Mouse (Mus musculus) stomach, embryonic 15.5 days (tissue): Measurements from ENCODE around the gene Adamts9. TPM values are rescaled to one million over a fixed set of nuclear protein-coding genes. Genes with fewer than 3 reads are reported as not detected.

Source experiments
- ATAC-seq: fragments of 200-750 bp; cut with Nextera tagmentation; 2 replicates; pipeline ENCODE4 v1.8.0; 2017; ENCODE audit warnings: low read depth, moderate number of reproducible peaks, moderate TSS enrichment; ENCODE audit not compliant: insufficient read depth, low FRiP score
- H3K27ac ChIP-seq: fragments of 300-500 bp; sonication (generic); 2 replicates; pipeline ENCODE4 v1.5.1; 2015; ENCODE audit warnings: mild to moderate bottlenecking, inconsistent platforms
- H3K27me3 ChIP-seq: fragments of 300-500 bp; sonication (generic); replicated peaks from 2 replicates; pipeline ENCODE4 v1.6.1; 2015; ENCODE audit warnings: inconsistent platforms
- H3K36me3 ChIP-seq: fragments of 300-500 bp; sonication (generic); 2 replicates; pipeline ENCODE4 v1.6.1; 2015; ENCODE audit warnings: inconsistent platforms
- H3K4me1 ChIP-seq: fragments of 300-500 bp; sonication (generic); 2 replicates; pipeline ENCODE4 v1.6.1; 2015; ENCODE audit warnings: inconsistent platforms
- H3K4me2 ChIP-seq: fragments of 300-500 bp; sonication (generic); 2 replicates; pipeline ENCODE4 v1.6.1; 2015; ENCODE audit warnings: mild to moderate bottlenecking, inconsistent platforms
- H3K4me3 ChIP-seq: fragments of 300-500 bp; sonication (generic); replicated peaks from 2 replicates; pipeline ENCODE4 v1.5.1; 2015; ENCODE audit warnings: inconsistent platforms
- H3K9ac ChIP-seq: fragments of 300-500 bp; sonication (generic); 2 replicates; pipeline ENCODE4 v1.6.1; 2015; ENCODE audit warnings: inconsistent platforms
- H3K9me3 ChIP-seq: fragments of 300-500 bp; sonication (generic); 2 replicates; pipeline ENCODE4 v1.6.1; 2016; ENCODE audit warnings: inconsistent platforms
- WGBS: fragments of 180-500 bp; shearing (Covaris S2); methylation state at CpG from one replicate; pipeline ENCODE4 v1.1.7; 2015; 5-methylcytosine and 5-hydroxymethylcytosine counted together
- polyA plus RNA-seq: library from polyadenylated mRNA; unstranded; fragments of >200 nt; fragmentation: Nextera tagmentation; extraction: Ambion mirVana; gene quantifications from 2 replicates; pipeline ENCODE4 v1.2.1, GENCODE M21; 2015

Gene Adamts9
- polyA plus RNA-seq, 1 experiment from 2014 or later, result 30.6 TPM

- no peak overlapping the region for H3K9ac ChIP-seq
- peaks cover 2% of the 10 kb centered on the region; the same call in 1 of the 2 replicates for H3K4me1 ChIP-seq
- no peaks in the 10 kb centered on the region for H3K9me3 ChIP-seq
- H3K4me2 ChIP-seq, result no peak overlapping the region
- no peak overlapping the region for H3K4me3 ChIP-seq
- 89% methylated on average over 2 of the region's 2 CpGs for WGBS
- peaks cover 17% of the 10 kb centered on the region for H3K36me3 ChIP-seq
- H3K27me3 ChIP-seq, result no peaks in the 10 kb centered on the region
- no peak overlapping the region for H3K27ac ChIP-seq
- ATAC-seq, result no peak
Measured at GRCm38 (mm10) chr6:92875340-92875739, 68.0 kb downstream of the Adamts9 start.

GRCm38 (mm10) chr6:92874854-92875253 is 68.4 kb downstream of the Adamts9 start:
- Histone ChIP-seq H3K4me2 (no peak overlapping the region), H3K4me3 (no peak overlapping the region), H3K27me3 (no peaks in the 10 kb centered on the region), H3K36me3 (peaks cover 17% of the 10 kb centered on the region), H3K27ac (no peak overlapping the region), H3K4me1 (peaks cover 7% of the 10 kb centered on the region), H3K9ac (no peak overlapping the region), H3K9me3 (no peaks in the 10 kb centered on the region)
- WGBS, result 61% methylated on average over 5 of the region's 5 CpGs
- ATAC-seq, result no peak

GRCm38 (mm10) chr6:92872766-92873165 is 70.5 kb downstream of the Adamts9 start:
- H3K4me3 ChIP-seq, result no peak overlapping the region
- no peaks in the 10 kb centered on the region for H3K27me3 ChIP-seq
- ATAC-seq, result no peak
- peaks cover 10% of the 10 kb centered on the region for H3K36me3 ChIP-seq
- H3K9ac ChIP-seq, result no peak overlapping the region
- H3K9me3 ChIP-seq, result no peaks in the 10 kb centered on the region
- peaks cover 14% of the 10 kb centered on the region for H3K4me1 ChIP-seq
- H3K4me2 ChIP-seq, result no peak overlapping the region
- 80% methylated on average over 10 of the region's 10 CpGs for WGBS
- no peak overlapping the region for H3K27ac ChIP-seq

GRCm38 (mm10) chr6:92871813-92872212 is 71.5 kb downstream of the Adamts9 start:
- peaks cover 14% of the 10 kb centered on the region for H3K4me1 ChIP-seq
- H3K27me3 ChIP-seq, result no peaks in the 10 kb centered on the region
- no peaks in the 10 kb centered on the region for H3K9me3 ChIP-seq
- H3K36me3 ChIP-seq, result peaks cover 5% of the 10 kb centered on the region; the same call in 1 of the 2 replicates
- WGBS, result 56% methylated on average over 4 of the region's 4 CpGs
- no peak overlapping the region for H3K4me2 ChIP-seq
- no peak overlapping the region for H3K27ac ChIP-seq
- no peak overlapping the region for H3K4me3 ChIP-seq
- no peak for ATAC-seq
- no peak overlapping the region for H3K9ac ChIP-seq

- peak overlapping the region; percentile 93 for H3K27ac ChIP-seq
- no peak overlapping the region for H3K4me3 ChIP-seq
- peak; percentile 82 for ATAC-seq
- no peak overlapping the region for H3K9ac ChIP-seq
- H3K36me3 ChIP-seq, result peaks cover 4% of the 10 kb centered on the region; the same call in 1 of the 2 replicates
- H3K9me3 ChIP-seq, result no peaks in the 10 kb centered on the region
- H3K4me1 ChIP-seq, result peaks cover 14% of the 10 kb centered on the region
- H3K27me3 ChIP-seq, result no peaks in the 10 kb centered on the region
- WGBS, result 34% methylated on average over 16 of the region's 16 CpGs
- H3K4me2 ChIP-seq, result peak overlapping the region; percentile 12; the same call in 1 of the 2 replicates
Measured at GRCm38 (mm10) chr6:92869582-92870219, 73.6 kb downstream of the Adamts9 start.

- 27% methylated on average over 4 of the region's 4 CpGs for WGBS
- Histone ChIP-seq H3K27ac (peak within 1 kb of the TSS; percentile 93), H3K4me1 (peaks cover 14% of the 10 kb centered on the region), H3K9ac (no peak within 1 kb of the TSS), H3K9me3 (no peaks in the 10 kb centered on the region), H3K27me3 (no peaks in the 10 kb centered on the region), H3K4me3 (no peak within 1 kb of the TSS), H3K4me2 (peak within 1 kb of the TSS; percentile 12; the same call in 1 of the 2 replicates), H3K36me3 (peaks cover 4% of the 10 kb centered on the region; the same call in 1 of the 2 replicates)
- peak; percentile 59 for ATAC-seq
Measured at GRCm38 (mm10) chr6:92869089-92869581, 74.2 kb downstream of the Adamts9 start, which contains the start of gene Gm15737. TSS of gene Gm15737 (plus strand) at chr6:92869357.

- no peaks in the 10 kb centered on the region for H3K27me3 ChIP-seq
- no peak overlapping the region for H3K4me3 ChIP-seq
- no peaks in the 10 kb centered on the region for H3K4me1 ChIP-seq
- no peak overlapping the region for H3K9ac ChIP-seq
- no peaks in the 10 kb centered on the region for H3K9me3 ChIP-seq
- 0 out of 2 replicates have a peak overlapping the region, but pooled peaks have one; percentile 16 for H3K27ac ChIP-seq
- 73% methylated on average over 9 of the region's 9 CpGs for WGBS
- ATAC-seq, result no peak
- H3K4me2 ChIP-seq, result no peak overlapping the region
- 0 out of 2 replicates have a peak, but pooled peaks cover 2% of the 10 kb centered on the region for H3K36me3 ChIP-seq
Measured at GRCm38 (mm10) chr6:92862599-92862998, 80.7 kb downstream of the Adamts9 start.

GRCm38 (mm10) chr6:92860285-92860912 is 82.9 kb downstream of the Adamts9 start:
- H3K36me3 ChIP-seq, result 0 out of 2 replicates have a peak, but pooled peaks cover 3% of the 10 kb centered on the region
- peak overlapping the region; percentile 48 for H3K27ac ChIP-seq
- H3K27me3 ChIP-seq, result no peaks in the 10 kb centered on the region
- H3K4me1 ChIP-seq, result no peaks in the 10 kb centered on the region
- no peak overlapping the region for H3K4me3 ChIP-seq
- 66% methylated on average over 5 of the region's 5 CpGs for WGBS
- 0 out of 2 replicates have a peak overlapping the region, but pooled peaks have one; percentile 3 for H3K4me2 ChIP-seq
- no peaks in the 10 kb centered on the region for H3K9me3 ChIP-seq
- no peak overlapping the region for H3K9ac ChIP-seq
- ATAC-seq, result peak; percentile 33

GRCm38 (mm10) chr6:92858721-92859510 is 84.4 kb downstream of the Adamts9 start:
- 79% methylated on average over 12 of the region's 12 CpGs for WGBS
- no peak for ATAC-seq

GRCm38 (mm10) chr6:92857761-92858160 is 85.5 kb downstream of the Adamts9 start:
- Histone ChIP-seq H3K36me3 (0 out of 2 replicates have a peak, but pooled peaks cover 3% of the 10 kb centered on the region), H3K9me3 (no peaks in the 10 kb centered on the region), H3K4me2 (no peak overlapping the region), H3K9ac (no peak overlapping the region), H3K4me1 (no peaks in the 10 kb centered on the region), H3K27me3 (no peaks in the 10 kb centered on the region), H3K27ac (no peak overlapping the region), H3K4me3 (no peak overlapping the region)
- 89% methylated on average over 13 of the region's 13 CpGs for WGBS
- ATAC-seq, result no peak

More at GRCm38 (mm10) chr6:92858721-92859510, 84.4 kb downstream of the Adamts9 start:
- no peak overlapping the region for H3K27ac ChIP-seq
- no peaks in the 10 kb centered on the region for H3K27me3 ChIP-seq
- no peak overlapping the region for H3K4me2 ChIP-seq
- H3K4me1 ChIP-seq, result no peaks in the 10 kb centered on the region
- H3K36me3 ChIP-seq, result 0 out of 2 replicates have a peak, but pooled peaks cover 3% of the 10 kb centered on the region
- H3K9me3 ChIP-seq, result no peaks in the 10 kb centered on the region
- no peak overlapping the region for H3K4me3 ChIP-seq
- H3K9ac ChIP-seq, result no peak overlapping the region

- H3K27ac ChIP-seq, result no peak overlapping the region
- no peak overlapping the region for H3K4me3 ChIP-seq
- no peaks in the 10 kb centered on the region for H3K9me3 ChIP-seq
- 0 out of 2 replicates have a peak, but pooled peaks cover 3% of the 10 kb centered on the region for H3K36me3 ChIP-seq
- H3K4me1 ChIP-seq, result no peaks in the 10 kb centered on the region
- ATAC-seq, result no peak
- no peaks in the 10 kb centered on the region for H3K27me3 ChIP-seq
- no peak overlapping the region for H3K9ac ChIP-seq
- H3K4me2 ChIP-seq, result no peak overlapping the region
- 69% methylated on average over 4 of the region's 4 CpGs for WGBS
Measured at GRCm38 (mm10) chr6:92854873-92855272, 88.4 kb downstream of the Adamts9 start.
